Mouse (Mus musculus) G1E-ER4 (cell line): ENCODE measurements around the gene Gpr108. TPM values are rescaled to one million over a fixed set of nuclear protein-coding genes. Genes with fewer than 3 reads are reported as not detected.

Experiments
- GATA1 ChIP-seq: IDR thresholded peaks from one replicate; pipeline ENCODE4 v1.8.0; 2012; ENCODE audit warnings: low read length, inconsistent platforms
- polyA plus RNA-seq: library from polyadenylated mRNA; stranded (reverse); fragments of >175 nt; gene quantifications from 2 replicates; pipeline ENCODE4 v1.2.3, GENCODE M21; 2012

Gene Gpr108
- polyA plus RNA-seq, 1 experiment: 15.2 TPM

- TF ChIP-seq GATA1: no peak
Observed at GRCm38 (mm10) chr17:57255354-57255753, 7.1 kb upstream of the Gpr108 start.

GRCm38 (mm10) chr17:57253306-57253705 lies 5.1 kb upstream of the Gpr108 start:
- no peak for TF ChIP-seq GATA1

- TF ChIP-seq GATA1: no peak
Observed at GRCm38 (mm10) chr17:57251431-57251830, 3.2 kb upstream of the Gpr108 start.

- TF ChIP-seq GATA1: no peak
Observed at GRCm38 (mm10) chr17:57250461-57251160, 2.4 kb upstream of the Gpr108 start.

GRCm38 (mm10) chr17:57249186-57250181 lies 1.2 kb upstream of the Gpr108 start, which contains the start of gene Trip10:
TSS of gene Trip10 (plus strand) at chr17:57249455.
- TF ChIP-seq GATA1: no peak

- no peak for TF ChIP-seq GATA1
Observed at GRCm38 (mm10) chr17:57248771-57249170, 525 bp upstream of the Gpr108 start.

GRCm38 (mm10) chr17:57247393-57248200 lies 649 bp downstream of the Gpr108 start:
- TF ChIP-seq GATA1: no peak

GRCm38 (mm10) chr17:57246663-57247392 lies 1.4 kb downstream of the Gpr108 start:
- no peak for TF ChIP-seq GATA1

- no peak for TF ChIP-seq GATA1
Observed at GRCm38 (mm10) chr17:57245311-57245929, 2.8 kb downstream of the Gpr108 start.

- TF ChIP-seq GATA1: no peak
Observed at GRCm38 (mm10) chr17:57243650-57244370, 4.4 kb downstream of the Gpr108 start.

GRCm38 (mm10) chr17:57237181-57237580 lies 11.1 kb downstream of the Gpr108 start:
- TF ChIP-seq GATA1: no peak

GRCm38 (mm10) chr17:57235803-57236202 lies 12.4 kb downstream of the Gpr108 start:
- no peak for TF ChIP-seq GATA1

GRCm38 (mm10) chr17:57234254-57234928 lies 13.9 kb downstream of the Gpr108 start:
- TF ChIP-seq GATA1: no peak
